Mouse (Mus musculus) embryonic facial prominence, embryonic 12.5 days (tissue): Measurements from ENCODE around the gene Axin2. TPM values are rescaled to one million over a fixed set of nuclear protein-coding genes. Genes with fewer than 3 reads are reported as not detected.
A peak's percentile ranks its signal among the peaks of the same experiment; 100 is the strongest.

Experiments
- ATAC-seq: fragments of 200-750 bp; cut with Nextera tagmentation; 2 replicates; pipeline ENCODE4 v1.8.0; 2017; ENCODE audit not compliant: insufficient number of reproducible peaks, insufficient read depth, low FRiP score, low TSS enrichment
- H3K27ac ChIP-seq: fragments of 300-500 bp; sonication (generic); 2 replicates; pipeline ENCODE4 v1.5.1; 2016; ENCODE audit warnings: mild to moderate bottlenecking
- H3K27me3 ChIP-seq: fragments of 300-500 bp; sonication (generic); 2 replicates; pipeline ENCODE4 v1.6.1; 2016; ENCODE audit warnings: mild to moderate bottlenecking, moderate library complexity
- H3K36me3 ChIP-seq: fragments of 300-500 bp; sonication (generic); 2 replicates; pipeline ENCODE4 v1.6.1; 2016; ENCODE audit warnings: mild to moderate bottlenecking
- H3K4me1 ChIP-seq: fragments of 300-500 bp; sonication (generic); 2 replicates; pipeline ENCODE4 v1.6.1; 2016
- H3K4me2 ChIP-seq: fragments of 300-500 bp; sonication (generic); replicated peaks from 2 replicates; pipeline ENCODE4 v1.6.1; 2016; ENCODE audit warnings: mild to moderate bottlenecking, moderate library complexity
- H3K4me3 ChIP-seq: fragments of 300-500 bp; sonication (generic); 2 replicates; pipeline ENCODE4 v1.5.1; 2016; ENCODE audit warnings: mild to moderate bottlenecking
- H3K9ac ChIP-seq: fragments of 300-500 bp; sonication (generic); 2 replicates; pipeline ENCODE4 v1.6.1; 2016; ENCODE audit warnings: mild to moderate bottlenecking, moderate library complexity
- H3K9me3 ChIP-seq: fragments of 300-500 bp; sonication (generic); 2 replicates; pipeline ENCODE4 v1.6.1; 2016; ENCODE audit warnings: mild to moderate bottlenecking, moderate library complexity
- WGBS: fragments of 180-500 bp; shearing (Covaris S2); methylation state at CpG from one replicate; pipeline ENCODE4 v1.1.7; 2016; 5-methylcytosine and 5-hydroxymethylcytosine counted together
- polyA plus RNA-seq: library from polyadenylated mRNA; unstranded; fragments of >200 nt; fragmentation: Nextera tagmentation; extraction: Ambion mirVana; gene quantifications from 2 replicates; pipeline ENCODE4 v1.2.1, GENCODE M21; 2016

Gene Axin2
- polyA plus RNA-seq, 1 experiment from 2014 or later, result 17.5 TPM

- no peaks in the 10 kb centered on the region for H3K27me3 ChIP-seq
- peak overlapping the region; percentile 100 for H3K27ac ChIP-seq
- H3K4me1 ChIP-seq, result peaks cover 64% of the 10 kb centered on the region
- H3K36me3 ChIP-seq, result no peaks in the 10 kb centered on the region; the same call in 1 of the 2 replicates
- H3K4me3 ChIP-seq, result peak overlapping the region; percentile 88
- no peak for ATAC-seq
- no peaks in the 10 kb centered on the region for H3K9me3 ChIP-seq
- 10% methylated on average over 5 of the region's 5 CpGs for WGBS
- H3K4me2 ChIP-seq, result peak overlapping the region; percentile 84
- peak overlapping the region; percentile 93 for H3K9ac ChIP-seq
Measured at GRCm38 (mm10) chr11:108924346-108924745, 4.2 kb downstream of the Axin2 start.

- H3K27ac ChIP-seq, result peak overlapping the region; percentile 100; the same call in 1 of the 2 replicates
- no peaks in the 10 kb centered on the region; the same call in 1 of the 2 replicates for H3K36me3 ChIP-seq
- WGBS, result 9% methylated on average over 6 of the region's 6 CpGs
- H3K4me2 ChIP-seq, result peak overlapping the region; percentile 84
- H3K4me3 ChIP-seq, result peak overlapping the region; percentile 88
- no peaks in the 10 kb centered on the region for H3K9me3 ChIP-seq
- no peak for ATAC-seq
- peaks cover 67% of the 10 kb centered on the region for H3K4me1 ChIP-seq
- no peaks in the 10 kb centered on the region for H3K27me3 ChIP-seq
- H3K9ac ChIP-seq, result peak overlapping the region; percentile 93
Measured at GRCm38 (mm10) chr11:108925202-108925601, 5.1 kb downstream of the Axin2 start.

GRCm38 (mm10) chr11:108925826-108926225 is 5.7 kb downstream of the Axin2 start:
- WGBS, result 67% methylated on average over 9 of the region's 9 CpGs
- ATAC-seq, result no peak
- Histone ChIP-seq H3K27me3 (no peaks in the 10 kb centered on the region), H3K4me3 (peak overlapping the region; percentile 88), H3K9ac (peak overlapping the region; percentile 29), H3K4me2 (peak overlapping the region; percentile 84), H3K4me1 (peaks cover 74% of the 10 kb centered on the region), H3K27ac (no peak overlapping the region), H3K36me3 (peaks cover 3% of the 10 kb centered on the region; the same call in 1 of the 2 replicates), H3K9me3 (no peaks in the 10 kb centered on the region)

DNA sequence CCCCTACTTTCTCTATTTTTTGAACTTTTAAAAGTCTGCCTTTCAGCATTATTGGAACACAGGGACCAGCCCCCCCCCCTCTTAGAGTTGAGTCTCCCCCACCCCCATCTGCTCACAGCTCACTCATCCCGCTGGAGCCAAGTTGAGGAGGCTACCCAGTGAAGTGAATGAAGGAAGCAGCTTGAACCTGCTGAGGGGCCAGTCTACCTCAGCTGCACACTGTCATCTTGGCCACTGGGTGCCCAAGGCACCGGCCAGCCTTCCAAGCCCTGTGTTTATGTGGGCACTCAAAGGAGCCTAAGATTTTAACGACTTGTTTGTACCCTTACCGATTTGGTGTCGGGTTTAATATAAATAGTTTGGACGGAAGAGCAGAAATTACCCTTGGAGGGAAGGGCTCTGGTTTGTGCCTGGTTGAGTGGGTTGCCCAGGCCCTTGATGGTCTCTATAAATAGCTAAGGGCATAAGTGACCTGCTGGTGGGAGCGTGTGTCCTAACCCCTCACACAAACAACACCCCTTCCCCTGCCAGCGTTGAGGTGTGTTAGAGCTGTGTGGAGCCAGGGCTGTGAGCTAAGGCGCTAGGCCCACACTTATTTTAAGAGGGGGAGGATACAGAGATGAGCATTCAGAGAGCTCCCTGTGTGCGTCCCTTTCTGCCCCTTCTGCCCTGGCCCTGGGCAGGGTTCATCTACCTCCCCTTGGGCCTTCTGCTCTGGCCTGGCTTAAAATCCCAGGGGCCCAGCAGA is 6.4 kb downstream of the Axin2 start:
- H3K4me2 ChIP-seq, result peak overlapping the region; percentile 84
- no peaks in the 10 kb centered on the region for H3K9me3 ChIP-seq
- H3K4me1 ChIP-seq, result peaks cover 74% of the 10 kb centered on the region
- H3K9ac ChIP-seq, result peak overlapping the region; percentile 21; the same call in 1 of the 2 replicates
- no peak for ATAC-seq
- 30% methylated on average over 10 of the region's 10 CpGs for WGBS
- no peaks in the 10 kb centered on the region for H3K27me3 ChIP-seq
- no peak overlapping the region for H3K27ac ChIP-seq
- peak overlapping the region; percentile 88 for H3K4me3 ChIP-seq
- peaks cover 10% of the 10 kb centered on the region for H3K36me3 ChIP-seq

DNA sequence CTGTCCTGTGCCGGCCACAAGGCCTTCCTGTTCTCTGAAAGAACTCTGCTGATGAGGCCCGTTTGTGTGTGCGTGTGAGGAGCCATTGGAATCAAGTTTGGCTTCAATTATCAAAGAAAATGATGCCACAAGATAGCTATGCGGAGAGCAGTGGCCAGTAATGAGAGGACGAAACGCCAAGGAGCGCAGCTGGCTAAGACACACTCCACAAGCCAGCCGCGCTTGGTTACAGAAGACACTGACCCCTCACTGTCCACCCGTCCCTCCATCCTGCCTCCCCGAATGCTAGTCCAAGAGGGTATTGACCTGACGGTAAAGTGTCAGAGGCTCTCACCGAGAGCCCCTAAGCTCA is 6.9 kb downstream of the Axin2 start:
- H3K4me2 ChIP-seq, result peak overlapping the region; percentile 84
- WGBS, result 25% methylated on average over 13 of the region's 13 CpGs
- H3K9ac ChIP-seq, result peak overlapping the region; percentile 21; the same call in 1 of the 2 replicates
- no peak overlapping the region for H3K27ac ChIP-seq
- H3K4me1 ChIP-seq, result peaks cover 74% of the 10 kb centered on the region
- ATAC-seq, result no peak
- H3K27me3 ChIP-seq, result no peaks in the 10 kb centered on the region
- no peaks in the 10 kb centered on the region for H3K9me3 ChIP-seq
- H3K36me3 ChIP-seq, result peaks cover 16% of the 10 kb centered on the region
- H3K4me3 ChIP-seq, result peak overlapping the region; percentile 88

- peak overlapping the region; percentile 21; the same call in 1 of the 2 replicates for H3K9ac ChIP-seq
- H3K4me3 ChIP-seq, result peak overlapping the region; percentile 88
- H3K4me1 ChIP-seq, result peaks cover 74% of the 10 kb centered on the region
- no peak for ATAC-seq
- H3K27me3 ChIP-seq, result no peaks in the 10 kb centered on the region
- peak overlapping the region; percentile 84 for H3K4me2 ChIP-seq
- no peaks in the 10 kb centered on the region for H3K9me3 ChIP-seq
- peaks cover 26% of the 10 kb centered on the region for H3K36me3 ChIP-seq
- 41% methylated on average over 8 of the region's 8 CpGs for WGBS
- no peak overlapping the region for H3K27ac ChIP-seq
Measured at GRCm38 (mm10) chr11:108928096-108928495, 7.9 kb downstream of the Axin2 start.

- Histone ChIP-seq H3K4me1 (peaks cover 72% of the 10 kb centered on the region), H3K4me3 (peak overlapping the region; percentile 19), H3K9ac (peak overlapping the region; percentile 21; the same call in 1 of the 2 replicates), H3K4me2 (peak overlapping the region; percentile 84), H3K27ac (peak overlapping the region; percentile 46; the same call in 1 of the 2 replicates), H3K27me3 (no peaks in the 10 kb centered on the region), H3K36me3 (peaks cover 32% of the 10 kb centered on the region), H3K9me3 (no peaks in the 10 kb centered on the region)
- 13% methylated on average over 7 of the region's 7 CpGs for WGBS
- ATAC-seq, result no peak
Measured at GRCm38 (mm10) chr11:108928752-108929151, 8.6 kb downstream of the Axin2 start.

DNA sequence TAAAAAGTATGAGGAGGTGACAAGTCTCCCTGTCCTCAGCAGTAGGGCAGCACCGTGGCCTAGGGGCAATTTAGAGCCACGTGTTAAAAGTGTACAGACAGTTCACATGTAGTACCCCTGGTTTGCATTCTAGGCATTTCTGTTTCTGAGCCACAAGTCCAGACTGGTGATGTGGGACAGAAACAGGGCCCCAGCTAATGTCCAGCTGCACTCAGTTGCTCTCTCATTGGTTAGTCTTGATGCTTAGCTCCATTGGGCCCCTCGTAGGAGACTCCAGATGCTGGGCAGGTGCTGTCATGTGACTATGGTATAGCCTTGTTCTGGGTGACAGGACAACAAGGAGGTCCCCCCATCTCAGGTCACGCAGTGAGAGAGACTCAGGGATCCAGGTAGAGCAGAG is 9.0 kb downstream of the Axin2 start:
- peak overlapping the region; percentile 19 for H3K4me3 ChIP-seq

GRCm38 (mm10) chr11:108929700-108930099 is 9.6 kb downstream of the Axin2 start:
- no peak for ATAC-seq
- Histone ChIP-seq H3K27ac (no peak overlapping the region), H3K36me3 (peaks cover 41% of the 10 kb centered on the region), H3K4me1 (peaks cover 72% of the 10 kb centered on the region), H3K4me2 (peak overlapping the region; percentile 84), H3K4me3 (no peak overlapping the region), H3K9ac (0 out of 2 replicates have a peak overlapping the region, but pooled peaks have one; percentile 7), H3K9me3 (no peaks in the 10 kb centered on the region), H3K27me3 (no peaks in the 10 kb centered on the region)
- 58% methylated on average over 6 of the region's 6 CpGs for WGBS

More for the DNA sequence above, 9.0 kb downstream of the Axin2 start:
- Histone ChIP-seq H3K4me2 (peak overlapping the region; percentile 84), H3K36me3 (peaks cover 37% of the 10 kb centered on the region), H3K27me3 (no peaks in the 10 kb centered on the region), H3K4me1 (peaks cover 72% of the 10 kb centered on the region), H3K9me3 (no peaks in the 10 kb centered on the region), H3K27ac (peak overlapping the region; percentile 46; the same call in 1 of the 2 replicates), H3K9ac (no peak overlapping the region)
- 37% methylated on average over 4 of the region's 4 CpGs for WGBS
- no peak for ATAC-seq

DNA sequence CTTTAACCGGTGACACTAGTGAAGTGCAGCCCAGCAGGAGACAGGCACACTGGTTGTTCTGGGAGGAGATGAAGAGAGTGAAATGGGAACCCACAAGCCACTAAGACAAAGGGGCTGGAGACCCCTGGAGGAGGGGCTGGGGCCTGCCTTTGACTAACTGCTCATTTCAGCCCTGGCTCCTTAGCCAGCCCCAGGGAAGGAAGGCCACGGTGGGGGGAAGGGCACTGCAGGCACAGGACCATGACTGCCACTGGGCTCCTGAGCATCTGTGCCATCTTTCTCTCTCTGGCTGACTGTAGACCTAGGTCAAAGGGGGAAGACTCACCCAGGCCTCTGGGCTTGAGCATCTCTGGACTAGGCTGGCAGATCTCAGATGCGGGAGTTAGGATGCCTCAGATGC is 10.5 kb downstream of the Axin2 start:
- 40% methylated on average over 2 of the region's 3 CpGs for WGBS
- H3K9me3 ChIP-seq, result no peaks in the 10 kb centered on the region
- H3K36me3 ChIP-seq, result peaks cover 41% of the 10 kb centered on the region
- H3K9ac ChIP-seq, result no peak overlapping the region
- H3K27ac ChIP-seq, result 0 out of 2 replicates have a peak overlapping the region, but pooled peaks have one; percentile 11
- peaks cover 73% of the 10 kb centered on the region for H3K4me1 ChIP-seq
- no peak for ATAC-seq
- H3K4me2 ChIP-seq, result peak overlapping the region; percentile 22; the same call in 1 of the 2 replicates
- H3K27me3 ChIP-seq, result no peaks in the 10 kb centered on the region
- no peak overlapping the region for H3K4me3 ChIP-seq

DNA sequence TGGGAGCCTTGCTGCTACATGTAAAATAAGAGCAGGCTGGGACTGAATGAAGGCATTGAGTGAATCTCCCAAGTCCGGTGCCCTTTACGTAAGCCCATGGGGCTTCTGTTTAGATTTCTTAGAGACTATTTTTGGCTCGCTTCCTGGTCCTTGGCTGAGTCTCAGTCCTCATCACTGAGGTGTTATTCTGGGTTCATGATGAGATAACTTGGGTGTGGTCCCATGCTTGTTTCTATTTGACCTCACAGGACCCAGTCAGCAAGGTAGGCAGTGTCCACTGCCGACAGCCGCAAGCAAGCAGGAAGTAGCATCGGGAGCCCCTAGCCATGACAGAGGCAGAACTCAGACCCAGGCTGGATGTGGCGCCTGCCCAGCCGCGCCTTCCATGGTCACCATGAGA is 13.7 kb downstream of the Axin2 start:
- WGBS, result 69% methylated on average over 9 of the region's 9 CpGs
- Histone ChIP-seq H3K27me3 (no peaks in the 10 kb centered on the region), H3K4me3 (no peak overlapping the region), H3K9ac (no peak overlapping the region), H3K36me3 (peaks cover 58% of the 10 kb centered on the region), H3K4me1 (peaks cover 56% of the 10 kb centered on the region), H3K9me3 (no peaks in the 10 kb centered on the region), H3K27ac (0 out of 2 replicates have a peak overlapping the region, but pooled peaks have one; percentile 7), H3K4me2 (no peak overlapping the region)
- no peak for ATAC-seq
